Mouse (Mus musculus) regulatory T cell (primary cell): ENCODE data around the gene Fam155a.
"Not testable (repeated sequence)": the region's sequence is repeated elsewhere in the genome, so short reads cannot be mapped to it uniquely, and the experiment has no call there.

Experiments used
- in situ Hi-C: fragments of 300-600 bp; cut with MboI, MseI; formaldehyde crosslinking; loops from one replicate; pipeline ENCODE4 v1.15.1; 2025; ENCODE audit warnings: high pct_unique_total_duplicates

The Fam155a gene

DNA sequence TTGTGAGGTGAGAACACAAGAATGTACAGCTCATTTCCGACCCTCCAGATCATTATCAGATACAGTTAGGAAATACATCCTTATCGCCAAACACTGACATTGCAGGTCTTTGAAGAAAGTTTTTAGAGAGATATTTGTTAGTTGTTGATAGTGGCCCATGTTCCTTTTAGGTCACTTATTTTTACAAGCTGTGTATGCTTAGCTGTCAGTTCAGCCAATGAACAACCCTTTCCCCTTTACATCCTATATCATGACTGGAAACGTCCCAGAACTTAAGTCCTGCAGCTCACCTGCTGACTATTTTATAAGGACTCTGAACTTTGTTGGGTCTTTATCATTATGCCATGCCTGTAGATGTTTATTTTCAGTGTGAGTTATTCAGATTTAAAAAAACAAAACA is 366.3 kb downstream of the Fam155a start:
- in situ Hi-C loops: no loop called here

GRCm38 (mm10) chr8:9402393-9402792 is 368.6 kb downstream of the Fam155a start:
- in situ Hi-C loops: no loop called here

GRCm38 (mm10) chr8:9398606-9399263 is 372.2 kb downstream of the Fam155a start:
- in situ Hi-C loops: loop anchor here (5.0 kb wide), 1 partner anchor 49 kb away; no protein-coding TSS in a partner anchor

DNA sequence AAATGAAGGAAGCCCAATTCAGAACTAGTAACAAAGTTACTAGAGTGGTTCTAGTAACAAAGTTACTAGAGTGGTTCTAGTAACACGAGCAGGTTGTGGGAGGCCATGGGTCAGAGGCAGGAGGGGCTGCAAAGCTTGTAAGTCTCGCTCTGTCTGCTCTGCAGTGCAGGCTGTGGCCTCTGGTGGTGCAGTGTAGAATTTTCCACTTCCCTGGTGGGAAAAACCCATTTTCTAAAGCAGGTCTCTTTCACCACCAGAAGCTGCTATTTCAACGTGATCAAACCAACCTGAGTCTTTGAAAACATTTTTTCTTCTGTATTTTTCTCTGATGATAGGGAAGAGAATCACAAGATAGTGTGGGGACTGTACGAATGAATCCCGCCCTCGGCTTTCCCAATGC is 372.9 kb downstream of the Fam155a start:
- in situ Hi-C loops: loop anchor here (5.0 kb wide), 1 partner anchor 49 kb away; no protein-coding TSS in a partner anchor

DNA sequence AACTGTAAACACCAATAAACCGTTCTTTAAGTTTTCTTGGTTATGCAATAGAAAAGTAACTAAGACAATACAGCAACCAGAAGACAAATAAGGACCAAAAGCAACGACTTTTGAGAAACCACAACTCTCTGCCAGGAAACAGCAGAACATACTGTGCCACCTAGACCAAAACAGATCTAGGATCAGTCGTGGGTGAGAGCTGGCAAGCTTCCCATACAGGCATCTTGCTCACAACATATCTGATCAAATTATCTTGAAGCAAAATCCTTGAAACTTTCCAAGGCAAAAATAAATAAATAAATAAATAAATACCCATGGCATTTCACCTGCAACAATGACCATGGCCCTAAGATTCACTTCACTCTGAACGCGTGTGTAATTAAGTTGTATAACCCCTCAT is 376.3 kb downstream of the Fam155a start:
- in situ Hi-C loops: loop anchor here (5.0 kb wide), 1 partner anchor 53 kb away; no protein-coding TSS in a partner anchor

- in situ Hi-C loops: no loop called here
Measured at GRCm38 (mm10) chr8:9393246-9393645, 377.7 kb downstream of the Fam155a start.

GRCm38 (mm10) chr8:9390229-9390628 is 380.7 kb downstream of the Fam155a start:
- in situ Hi-C loops: not testable (repeated sequence)

GRCm38 (mm10) chr8:9369201-9369600 is 401.8 kb downstream of the Fam155a start:
- in situ Hi-C loops: no loop called here

DNA sequence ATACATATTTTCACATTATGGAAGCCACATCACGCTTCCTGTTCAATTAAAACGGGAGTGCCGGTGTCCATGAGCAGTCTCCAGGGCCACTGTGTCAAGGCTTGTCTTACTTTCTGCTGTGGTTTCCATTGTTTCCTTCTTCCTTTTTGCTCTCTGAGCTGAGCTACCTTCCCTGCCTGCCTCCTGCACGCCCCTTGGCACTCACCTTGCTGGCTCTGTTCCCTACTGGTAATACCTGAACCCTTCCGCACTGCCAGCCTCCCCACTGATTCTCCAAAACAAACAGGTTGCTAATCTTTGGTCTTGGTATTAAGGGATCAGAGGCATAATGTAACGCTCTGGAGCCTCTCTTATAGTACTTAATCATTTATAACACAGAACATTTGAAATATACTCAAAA is 403.2 kb downstream of the Fam155a start:
- in situ Hi-C loops: no loop called here

DNA sequence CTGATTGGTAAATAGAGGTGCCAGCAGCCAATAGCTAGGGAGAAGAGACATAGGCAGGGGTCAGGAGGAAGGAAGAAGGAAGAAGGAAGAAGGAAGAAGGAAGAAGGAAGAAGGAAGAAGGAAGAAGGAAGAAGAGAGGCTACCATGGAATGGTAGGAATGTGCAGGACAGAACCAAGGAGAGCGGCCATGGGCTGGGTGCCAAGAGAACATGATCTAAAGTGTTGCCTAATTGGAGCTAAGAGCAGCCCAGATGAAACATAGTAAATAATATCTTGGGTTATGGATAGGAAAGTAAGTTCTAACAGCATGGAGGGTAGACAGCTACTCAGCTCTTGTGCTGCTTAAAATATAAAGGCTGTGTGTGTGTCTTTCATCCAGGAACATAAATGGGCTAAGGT is 405.6 kb downstream of the Fam155a start:
- in situ Hi-C loops: no loop called here

- in situ Hi-C loops: no loop called here
Measured at GRCm38 (mm10) chr8:9348523-9349135, 422.3 kb downstream of the Fam155a start.

DNA sequence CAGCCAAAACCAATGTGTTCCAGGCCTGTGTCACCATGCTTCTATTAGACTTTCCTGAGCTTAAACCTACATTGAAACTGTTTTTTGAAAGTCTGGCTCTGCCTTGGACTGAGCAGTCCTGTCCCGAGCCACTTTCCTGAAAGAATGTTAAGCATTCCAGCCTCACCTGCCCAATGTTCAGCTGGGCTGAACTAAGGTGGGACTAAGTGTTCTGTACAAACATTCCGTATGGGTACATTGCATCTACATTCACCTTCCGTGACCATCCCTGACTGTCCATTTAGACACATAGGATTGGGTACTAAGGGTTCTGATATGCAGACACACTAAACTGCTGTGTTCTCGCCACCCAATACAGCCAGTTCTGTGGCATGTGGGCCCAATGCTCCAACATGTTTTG is 423.8 kb downstream of the Fam155a start:
- in situ Hi-C loops: no loop called here

GRCm38 (mm10) chr8:9344136-9344535 is 426.8 kb downstream of the Fam155a start:
- in situ Hi-C loops: no loop called here

DNA sequence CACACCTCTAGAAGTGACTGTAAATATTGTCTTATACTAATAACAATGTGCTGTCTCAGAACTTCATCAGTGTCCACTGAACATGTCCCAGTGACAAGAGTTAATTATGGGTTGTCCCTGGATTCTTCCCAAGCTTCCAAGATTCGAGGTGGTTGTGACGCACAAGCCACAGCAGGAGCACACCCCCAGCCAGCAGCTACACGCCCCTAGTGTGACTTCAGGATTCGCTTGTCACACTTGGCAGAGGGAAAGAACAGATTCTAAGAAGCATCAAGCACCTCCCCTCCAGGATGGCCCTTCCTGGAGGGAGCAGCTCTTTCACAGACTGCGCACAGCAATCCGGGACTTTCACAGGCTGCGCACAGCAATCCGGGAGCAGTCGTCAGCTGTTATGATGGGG is 428.0 kb downstream of the Fam155a start:
- in situ Hi-C loops: no loop called here

- in situ Hi-C loops: no loop called here
Measured at GRCm38 (mm10) chr8:9342593-9342992, 428.4 kb downstream of the Fam155a start.

DNA sequence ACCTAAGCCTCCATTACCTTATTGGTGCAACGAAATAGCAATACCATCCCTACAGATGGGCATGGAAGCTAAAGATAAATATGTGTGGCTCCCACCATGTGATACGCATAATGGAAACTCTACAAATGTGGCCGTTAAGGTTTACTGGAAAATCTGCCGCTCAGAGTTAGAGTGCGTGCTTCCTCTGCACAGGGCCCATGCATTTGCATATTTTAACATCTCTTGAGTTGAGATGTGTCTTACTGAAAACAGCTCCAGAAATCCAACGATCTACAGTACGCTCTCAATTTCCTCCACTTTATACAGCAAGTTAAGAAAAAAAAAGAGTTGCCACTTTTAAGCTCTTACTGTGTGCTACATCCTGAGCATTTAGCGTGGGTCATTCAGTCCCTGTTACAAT is 433.1 kb downstream of the Fam155a start:
- in situ Hi-C loops: no loop called here

- in situ Hi-C loops: no loop called here
Measured at GRCm38 (mm10) chr8:9335933-9336303, 435.0 kb downstream of the Fam155a start.

DNA sequence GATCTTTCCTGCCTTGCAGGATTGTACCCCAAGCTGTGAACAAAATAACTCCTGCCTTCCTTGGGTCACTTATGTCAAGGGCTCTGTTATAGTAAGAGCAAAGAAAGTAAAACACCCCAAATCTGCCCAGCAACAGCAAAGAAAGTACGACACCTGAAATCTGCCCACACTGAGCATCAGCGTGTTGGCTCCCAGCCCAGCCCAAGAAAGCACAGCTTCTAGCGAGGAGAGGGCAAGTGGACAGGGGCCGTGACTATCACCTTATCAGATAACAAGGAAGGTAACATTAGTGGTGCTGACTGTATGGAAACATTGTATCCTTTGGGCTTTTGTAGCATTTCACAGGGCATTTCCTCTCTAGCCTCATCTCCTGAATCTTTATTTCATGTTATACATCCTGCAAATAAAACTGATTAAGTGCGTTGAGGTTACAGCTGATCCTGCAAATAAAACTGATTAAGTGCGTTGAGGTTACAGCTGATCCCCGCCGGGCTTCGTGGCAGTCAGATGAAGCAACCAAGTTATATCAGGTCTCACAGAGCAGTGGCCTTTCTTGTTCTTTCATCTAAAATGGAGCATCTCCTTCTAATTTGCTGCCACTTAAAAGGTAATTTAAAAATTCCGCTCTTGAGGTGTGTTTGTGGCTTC is 435.6 kb downstream of the Fam155a start:
- in situ Hi-C loops: no loop called here

GRCm38 (mm10) chr8:9332766-9333165 is 438.2 kb downstream of the Fam155a start:
- in situ Hi-C loops: no loop called here

GRCm38 (mm10) chr8:9309456-9309855 is 461.5 kb downstream of the Fam155a start:
- in situ Hi-C loops: no loop called here

GRCm38 (mm10) chr8:9303526-9304135 is 467.3 kb downstream of the Fam155a start:
- in situ Hi-C loops: no loop called here

- in situ Hi-C loops: no loop called here
Measured at GRCm38 (mm10) chr8:9295046-9295445, 475.9 kb downstream of the Fam155a start.

DNA sequence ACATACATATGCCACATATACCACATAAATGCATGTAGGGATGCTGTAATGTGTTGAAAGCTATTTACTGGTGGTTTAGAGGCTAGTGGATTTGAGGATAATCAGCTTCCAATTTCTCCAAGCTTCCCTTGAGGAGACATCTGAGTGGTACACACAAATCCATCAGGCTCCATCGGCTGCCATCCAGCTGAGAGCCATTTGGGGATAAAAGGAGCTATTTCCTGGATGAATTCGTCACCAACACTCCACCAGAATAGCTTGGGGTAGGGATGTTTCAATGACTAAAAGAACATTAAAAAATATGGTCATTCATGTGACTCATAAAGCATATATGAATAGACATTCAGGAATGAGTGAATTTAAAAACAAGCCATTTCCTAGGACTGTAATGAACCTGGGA is 478.4 kb downstream of the Fam155a start:
- in situ Hi-C loops: no loop called here
